Mouse (Mus musculus): ENCODE data around the gene Clptm1l. TPM values are rescaled to one million over a fixed set of nuclear protein-coding genes. Genes with fewer than 3 reads are reported as not detected.

The Clptm1l gene
- total and polyA plus RNA-seq, 3 experiments: 104 to 201 (median 197) TPM

GRCm38 (mm10) chr13:73654976-73655375 is 51.2 kb downstream of the Clptm1l start:
- no peaks in the 10 kb centered on the region for H3K4me1 ChIP-seq (ENCODE audit: control insufficient read depth in 1 of 2, insufficient read depth in 2 of 2, low read length in 2 of 2)
- H3K79me2 ChIP-seq (ENCODE audit: control insufficient read depth, insufficient read depth, low read length, poor library complexity): no peaks in the 10 kb centered on the region
- no peak overlapping the region for H3K27ac ChIP-seq (ENCODE audit: control insufficient read depth, low read depth, low read length)
- peaks cover 6 to 8% of the 10 kb centered on the region in 2 experiments for H3K27me3 ChIP-seq (ENCODE audit: control insufficient read depth in 1 of 2, insufficient read depth in 2 of 2, low read length in 2 of 2)
- no peaks in the 10 kb centered on the region for H3K36me3 ChIP-seq (ENCODE audit: control insufficient read depth in 1 of 2, insufficient read depth in 2 of 2, low read length in 2 of 2)
- H3K9me3 ChIP-seq (replicated peaks; ENCODE audit: insufficient read depth, low read length): no peaks in the 10 kb centered on the region
- no peak overlapping the region for H3K4me3 ChIP-seq (ENCODE audit: control insufficient read depth in 1 of 2, insufficient read depth in 1 of 2, low read depth in 2 of 2, low read length in 2 of 2)
- no peak for DNase-seq (ENCODE audit: low read depth, low spot score)
- no peak overlapping the region for H3K9ac ChIP-seq (ENCODE audit: control insufficient read depth, low read depth, low read length, poor library complexity, severe bottlenecking)
- no peak for TF ChIP-seq ETS1 (IDR thresholded peaks at IDR 0.05; ENCODE audit: low read depth, low read length)
- TF ChIP-seq JUND (IDR thresholded peaks at IDR 0.05; ENCODE audit: low read depth, low read length): no peak
- TF ChIP-seq RCOR1 (IDR thresholded peaks at IDR 0.05; ENCODE audit: low read depth, low read length): no peak
- no peak for TF ChIP-seq CTCF (IDR thresholded peaks at IDR 0.05 in 2 of 3, conservative IDR thresholded peaks at IDR 0.05 in 1 of 3; ENCODE audit: control insufficient read depth in 1 of 3, insufficient read depth in 1 of 3, low read depth in 2 of 3, low read length in 3 of 3, poor library complexity in 1 of 3, severe bottlenecking in 1 of 3)
- no peak for TF ChIP-seq ZC3H11A (IDR thresholded peaks at IDR 0.05; ENCODE audit: low read depth, low read length)
- no peak for TF ChIP-seq KAT2A (conservative IDR thresholded peaks at IDR 0.05; ENCODE audit: low read depth, low read length)
- TF ChIP-seq HCFC1 (IDR thresholded peaks at IDR 0.05; ENCODE audit: low read depth, low read length): no peak
- TF ChIP-seq POLR2AphosphoS2 (IDR thresholded peaks at IDR 0.05; ENCODE audit: low read length): no peak
- TF ChIP-seq SMC3 (IDR thresholded peaks at IDR 0.05; ENCODE audit: low read depth, low read length): no peak
- TF ChIP-seq ZKSCAN1 (IDR thresholded peaks at IDR 0.05; ENCODE audit: low read depth, low read length): no peak
- TF ChIP-seq POLR2AphosphoS5 (IDR thresholded peaks at IDR 0.05; ENCODE audit: borderline replicate concordance, low read depth, low read length): no peak
- TF ChIP-seq POLR2A (IDR thresholded peaks at IDR 0.05; ENCODE audit: control insufficient read depth in 1 of 2, insufficient read depth in 1 of 2, low read depth in 1 of 2, low read length in 2 of 2, poor library complexity in 1 of 2): no peak
- TF ChIP-seq ZMIZ1 (IDR thresholded peaks at IDR 0.05; ENCODE audit: low read depth, low read length): no peak
- TF ChIP-seq ZNF384 (IDR thresholded peaks at IDR 0.05; ENCODE audit: low read depth, low read length): no peak
- TF ChIP-seq MAFK (IDR thresholded peaks at IDR 0.05; ENCODE audit: borderline replicate concordance, low read depth, low read length): no peak

- DNase-seq (ENCODE audit: low read depth, low spot score): no peak
- Histone ChIP-seq H3K79me2 (ENCODE audit: control insufficient read depth, insufficient read depth, low read length, poor library complexity) (no peaks in the 10 kb centered on the region), H3K27me3 (ENCODE audit: control insufficient read depth in 1 of 2, insufficient read depth in 2 of 2, low read length in 2 of 2) (peaks cover 6 to 8% of the 10 kb centered on the region in 2 experiments), H3K9me3 (replicated peaks; ENCODE audit: insufficient read depth, low read length) (no peaks in the 10 kb centered on the region), H3K4me1 (ENCODE audit: control insufficient read depth in 1 of 2, insufficient read depth in 2 of 2, low read length in 2 of 2) (no peaks in the 10 kb centered on the region), H3K27ac (ENCODE audit: control insufficient read depth, low read depth, low read length) (no peak overlapping the region), H3K36me3 (ENCODE audit: control insufficient read depth in 1 of 2, insufficient read depth in 2 of 2, low read length in 2 of 2) (no peaks in the 10 kb centered on the region), H3K9ac (ENCODE audit: control insufficient read depth, low read depth, low read length, poor library complexity, severe bottlenecking) (no peak overlapping the region), H3K4me3 (ENCODE audit: control insufficient read depth in 1 of 2, insufficient read depth in 1 of 2, low read depth in 2 of 2, low read length in 2 of 2) (no peak overlapping the region)
- TF ChIP-seq TCF12 (IDR thresholded peaks at IDR 0.05; ENCODE audit: low read depth, low read length) (no peak), ETS1 (IDR thresholded peaks at IDR 0.05; ENCODE audit: low read depth, low read length) (no peak), BHLHE40 (IDR thresholded peaks at IDR 0.05; ENCODE audit: borderline replicate concordance, low read depth, low read length) (no peak), JUND (IDR thresholded peaks at IDR 0.05; ENCODE audit: low read depth, low read length) (no peak), TAL1 (IDR thresholded peaks at IDR 0.05; ENCODE audit: low read length) (no peak), ZC3H11A (IDR thresholded peaks at IDR 0.05; ENCODE audit: low read depth, low read length) (no peak), CHD1 (IDR thresholded peaks at IDR 0.05; ENCODE audit: low read depth, low read length) (no peak), ZNF384 (IDR thresholded peaks at IDR 0.05; ENCODE audit: low read depth, low read length) (no peak), KAT2A (conservative IDR thresholded peaks at IDR 0.05; ENCODE audit: low read depth, low read length) (no peak), SIN3A (IDR thresholded peaks at IDR 0.05; ENCODE audit: low read length) (no peak), TBP (IDR thresholded peaks at IDR 0.05; ENCODE audit: low read depth, low read length) (no peak), RAD21 (IDR thresholded peaks at IDR 0.05; ENCODE audit: low read depth, low read length) (no peak), ZMIZ1 (IDR thresholded peaks at IDR 0.05; ENCODE audit: low read depth, low read length) (no peak), MEF2A (IDR thresholded peaks at IDR 0.05; ENCODE audit: extremely low read depth, insufficient replicate concordance, low read depth, low read length, poor library complexity, severe bottlenecking) (no peak), NRF1 (IDR thresholded peaks at IDR 0.05; ENCODE audit: insufficient read depth, low read depth, low read length, poor library complexity, severe bottlenecking) (no peak), E2F4 (IDR thresholded peaks at IDR 0.05; ENCODE audit: borderline replicate concordance, low read depth, low read length) (no peak), MAX (IDR thresholded peaks at IDR 0.05; ENCODE audit: low read length) (no peak), ELF1 (IDR thresholded peaks at IDR 0.05; ENCODE audit: low read depth, low read length) (no peak), CHD2 (IDR thresholded peaks at IDR 0.05; ENCODE audit: low read length) (no peak)
Measured at GRCm38 (mm10) chr13:73658953-73659352, 55.1 kb downstream of the Clptm1l start.

Measured in MEL (cell line).